Mouse (Mus musculus): ENCODE measurements around the gene Suz12. TPM values are rescaled to one million over a fixed set of nuclear protein-coding genes. Genes with fewer than 3 reads are reported as not detected.
"Not testable (repeated sequence)": the region's sequence is repeated elsewhere in the genome, so short reads cannot be mapped to it uniquely, and the experiment has no call there.

Suz12 gene
- polyA plus RNA-seq, 1 experiment from 2014 or later: 33.9 TPM

- no peak overlapping the region for H3K27ac ChIP-seq (ENCODE audit: low read length)
- ATAC-seq (ENCODE audit: insufficient number of reproducible peaks, insufficient read depth, low FRiP score, low read depth): no peak
- WGBS: 5% methylated on average over 7 of the region's 7 CpGs
Measured at GRCm38 (mm10) chr11:79994271-79994988, 1.5 kb downstream of the Suz12 start.

GRCm38 (mm10) chr11:80016533-80016932 is 23.6 kb downstream of the Suz12 start:
- H3K27ac ChIP-seq (ENCODE audit: low read length); H3K27me3 ChIP-seq (ENCODE audit: control insufficient read depth, insufficient read depth, low read length); H3K4me3 ChIP-seq (ENCODE audit: low read depth, low read length); H3K9me3 ChIP-seq (ENCODE audit: control insufficient read depth, low read depth, low read length); ATAC-seq (ENCODE audit: insufficient number of reproducible peaks, insufficient read depth, low FRiP score, low read depth); H3K4me2 ChIP-seq (replicated peaks; ENCODE audit: low read depth, low read length); H3K4me1 ChIP-seq (ENCODE audit: control insufficient read depth, insufficient read depth, low read length); H3K9ac ChIP-seq (replicated peaks; ENCODE audit: low read depth, low read length): not testable (repeated sequence)
- 96% methylated on average over 3 of the region's 5 CpGs for WGBS
- peaks cover 64% of the 10 kb centered on the region for H3K36me3 ChIP-seq (ENCODE audit: control insufficient read depth, insufficient read depth, low read length)

More at GRCm38 (mm10) chr11:79994271-79994988, 1.5 kb downstream of the Suz12 start:
- H3K9me3 ChIP-seq (ENCODE audit: control insufficient read depth, low read depth, low read length): no peaks in the 10 kb centered on the region
- H3K4me2 ChIP-seq (replicated peaks; ENCODE audit: low read depth, low read length): peak overlapping the region; percentile 35
- H3K4me3 ChIP-seq (ENCODE audit: low read depth, low read length): peak overlapping the region; percentile 88
- H3K9ac ChIP-seq (replicated peaks; ENCODE audit: low read depth, low read length): 0 out of 2 replicates have a peak overlapping the region, but pooled peaks have one; percentile 82
- H3K4me1 ChIP-seq (ENCODE audit: control insufficient read depth, insufficient read depth, low read length): no peaks in the 10 kb centered on the region
- H3K27me3 ChIP-seq (ENCODE audit: control insufficient read depth, insufficient read depth, low read length): no peaks in the 10 kb centered on the region
- peaks cover 4% of the 10 kb centered on the region; the same call in 1 of the 2 replicates for H3K36me3 ChIP-seq (ENCODE audit: control insufficient read depth, insufficient read depth, low read length)

DNA sequence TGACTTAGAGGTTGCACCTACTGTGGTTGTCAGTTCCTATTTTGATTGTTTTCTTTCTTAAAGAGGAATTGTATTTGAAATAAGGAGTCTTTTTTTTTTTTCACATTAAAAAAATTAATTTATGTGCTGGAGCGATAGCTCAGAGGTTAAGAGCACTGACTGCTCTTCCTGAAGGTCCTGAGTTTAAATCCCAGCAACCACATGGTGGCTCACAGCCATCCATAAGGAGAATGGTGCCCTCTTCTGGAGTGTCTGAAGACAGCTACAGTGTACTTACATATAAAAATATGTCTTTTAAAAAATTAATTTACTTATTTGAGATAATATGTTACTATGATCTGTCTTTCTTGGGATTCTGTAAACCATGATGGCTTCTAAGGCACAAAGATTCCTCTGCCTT is 26.9 kb downstream of the Suz12 start:
- H3K4me2 ChIP-seq (replicated peaks; ENCODE audit: low read depth, low read length): no peak overlapping the region
- no peak overlapping the region for H3K9ac ChIP-seq (replicated peaks; ENCODE audit: low read depth, low read length)
- H3K27me3 ChIP-seq (ENCODE audit: control insufficient read depth, insufficient read depth, low read length): no peaks in the 10 kb centered on the region
- peaks cover 67% of the 10 kb centered on the region for H3K36me3 ChIP-seq (ENCODE audit: control insufficient read depth, insufficient read depth, low read length)
- no peak overlapping the region for H3K4me3 ChIP-seq (ENCODE audit: low read depth, low read length)
- no peaks in the 10 kb centered on the region for H3K4me1 ChIP-seq (ENCODE audit: control insufficient read depth, insufficient read depth, low read length)
- no peak overlapping the region for H3K27ac ChIP-seq (ENCODE audit: low read length)
- WGBS: 92% methylated on average over 1 of the region's 1 CpGs
- ATAC-seq (ENCODE audit: insufficient number of reproducible peaks, insufficient read depth, low FRiP score, low read depth): no peak
- H3K9me3 ChIP-seq (ENCODE audit: control insufficient read depth, low read depth, low read length): no peaks in the 10 kb centered on the region

- H3K27ac ChIP-seq (ENCODE audit: low read length): no peak overlapping the region
- H3K36me3 ChIP-seq (ENCODE audit: control insufficient read depth, insufficient read depth, low read length): peaks cover 70% of the 10 kb centered on the region
Measured at GRCm38 (mm10) chr11:80021306-80021705, 28.4 kb downstream of the Suz12 start.

DNA sequence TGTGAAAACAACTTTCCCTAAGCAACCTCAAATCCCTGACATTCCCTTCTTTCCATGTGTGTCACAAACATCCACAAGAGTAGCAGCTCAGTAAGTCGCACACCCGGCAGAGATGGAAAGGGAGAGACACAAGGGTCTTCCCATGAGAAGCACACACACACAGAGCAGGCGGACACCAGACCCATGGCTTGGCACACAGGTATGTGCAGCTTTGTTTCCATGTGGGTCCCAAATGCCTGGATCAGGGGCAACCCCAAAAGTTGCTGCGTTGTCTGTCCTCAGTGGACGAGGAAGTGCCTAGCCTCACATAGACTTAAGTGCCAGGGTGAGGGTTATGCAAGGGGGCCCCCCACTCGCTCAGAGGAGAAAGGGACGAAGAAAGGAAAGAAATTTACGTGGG is 44.6 kb downstream of the Suz12 start:
- no peak overlapping the region for H3K9ac ChIP-seq (replicated peaks; ENCODE audit: low read depth, low read length)
- ATAC-seq (ENCODE audit: insufficient number of reproducible peaks, insufficient read depth, low FRiP score, low read depth): no peak
- H3K4me1 ChIP-seq (ENCODE audit: control insufficient read depth, insufficient read depth, low read length): no peaks in the 10 kb centered on the region
- no peak overlapping the region for H3K4me3 ChIP-seq (ENCODE audit: low read depth, low read length)
- no peak overlapping the region for H3K27ac ChIP-seq (ENCODE audit: low read length)
- WGBS: 76% methylated on average over 8 of the region's 8 CpGs
- no peaks in the 10 kb centered on the region for H3K9me3 ChIP-seq (ENCODE audit: control insufficient read depth, low read depth, low read length)
- H3K27me3 ChIP-seq (ENCODE audit: control insufficient read depth, insufficient read depth, low read length): no peaks in the 10 kb centered on the region
- peaks cover 7% of the 10 kb centered on the region for H3K36me3 ChIP-seq (ENCODE audit: control insufficient read depth, insufficient read depth, low read length)
- H3K4me2 ChIP-seq (replicated peaks; ENCODE audit: low read depth, low read length): no peak overlapping the region

More at GRCm38 (mm10) chr11:80021306-80021705, 28.4 kb downstream of the Suz12 start:
- ATAC-seq (ENCODE audit: insufficient number of reproducible peaks, insufficient read depth, low FRiP score, low read depth): no peak
- Histone ChIP-seq H3K4me1 (ENCODE audit: control insufficient read depth, insufficient read depth, low read length) (no peaks in the 10 kb centered on the region), H3K4me3 (ENCODE audit: low read depth, low read length) (no peak overlapping the region), H3K9me3 (ENCODE audit: control insufficient read depth, low read depth, low read length) (no peaks in the 10 kb centered on the region), H3K27me3 (ENCODE audit: control insufficient read depth, insufficient read depth, low read length) (no peaks in the 10 kb centered on the region), H3K9ac (replicated peaks; ENCODE audit: low read depth, low read length) (no peak overlapping the region), H3K4me2 (replicated peaks; ENCODE audit: low read depth, low read length) (no peak overlapping the region)
- WGBS: 87% methylated on average over 4 of the region's 4 CpGs

- no peak overlapping the region for H3K4me2 ChIP-seq (replicated peaks; ENCODE audit: low read depth, low read length)
- no peaks in the 10 kb centered on the region for H3K27me3 ChIP-seq (ENCODE audit: control insufficient read depth, insufficient read depth, low read length)
- peaks cover 3% of the 10 kb centered on the region; the same call in 1 of the 2 replicates for H3K36me3 ChIP-seq (ENCODE audit: control insufficient read depth, insufficient read depth, low read length)
- H3K27ac ChIP-seq (ENCODE audit: low read length): no peak overlapping the region
- 55% methylated on average over 10 of the region's 10 CpGs for WGBS
- no peaks in the 10 kb centered on the region for H3K4me1 ChIP-seq (ENCODE audit: control insufficient read depth, insufficient read depth, low read length)
- no peak for ATAC-seq (ENCODE audit: insufficient number of reproducible peaks, insufficient read depth, low FRiP score, low read depth)
- no peak overlapping the region for H3K9ac ChIP-seq (replicated peaks; ENCODE audit: low read depth, low read length)
- H3K4me3 ChIP-seq (ENCODE audit: low read depth, low read length): no peak overlapping the region
- H3K9me3 ChIP-seq (ENCODE audit: control insufficient read depth, low read depth, low read length): no peaks in the 10 kb centered on the region
Measured at GRCm38 (mm10) chr11:80042615-80043418, 49.9 kb downstream of the Suz12 start.

- no peak overlapping the region for H3K4me2 ChIP-seq (replicated peaks; ENCODE audit: low read depth, low read length)
- H3K4me3 ChIP-seq (ENCODE audit: low read depth, low read length): no peak overlapping the region
- 89% methylated on average over 8 of the region's 8 CpGs for WGBS
- no peaks in the 10 kb centered on the region for H3K27me3 ChIP-seq (ENCODE audit: control insufficient read depth, insufficient read depth, low read length)
- no peaks in the 10 kb centered on the region for H3K4me1 ChIP-seq (ENCODE audit: control insufficient read depth, insufficient read depth, low read length)
- H3K9me3 ChIP-seq (ENCODE audit: control insufficient read depth, low read depth, low read length): no peaks in the 10 kb centered on the region
- no peak overlapping the region for H3K9ac ChIP-seq (replicated peaks; ENCODE audit: low read depth, low read length)
- H3K27ac ChIP-seq (ENCODE audit: low read length): no peak overlapping the region
- peaks cover 7% of the 10 kb centered on the region; the same call in 1 of the 2 replicates for H3K36me3 ChIP-seq (ENCODE audit: control insufficient read depth, insufficient read depth, low read length)
- ATAC-seq (ENCODE audit: insufficient number of reproducible peaks, insufficient read depth, low FRiP score, low read depth): no peak
Measured at GRCm38 (mm10) chr11:80043419-80043817, 50.5 kb downstream of the Suz12 start.

- no peaks in the 10 kb centered on the region for H3K27me3 ChIP-seq (ENCODE audit: control insufficient read depth, insufficient read depth, low read length)
- no peak for ATAC-seq (ENCODE audit: insufficient number of reproducible peaks, insufficient read depth, low FRiP score, low read depth)
- 53% methylated on average over 7 of the region's 7 CpGs for WGBS
- peaks cover 9% of the 10 kb centered on the region; the same call in 1 of the 2 replicates for H3K36me3 ChIP-seq (ENCODE audit: control insufficient read depth, insufficient read depth, low read length)
- no peaks in the 10 kb centered on the region for H3K4me1 ChIP-seq (ENCODE audit: control insufficient read depth, insufficient read depth, low read length)
- H3K27ac ChIP-seq (ENCODE audit: low read length): no peak overlapping the region
- H3K9ac ChIP-seq (replicated peaks; ENCODE audit: low read depth, low read length): no peak overlapping the region
- H3K9me3 ChIP-seq (ENCODE audit: control insufficient read depth, low read depth, low read length): no peaks in the 10 kb centered on the region
- H3K4me2 ChIP-seq (replicated peaks; ENCODE audit: low read depth, low read length): no peak overlapping the region
- H3K4me3 ChIP-seq (ENCODE audit: low read depth, low read length): no peak overlapping the region
Measured at GRCm38 (mm10) chr11:80046856-80047255, 54.0 kb downstream of the Suz12 start.
